Mouse (Mus musculus) limb, embryonic 11.5 days (tissue): Measurements from ENCODE around the gene Dmrt1. TPM values are rescaled to one million over a fixed set of nuclear protein-coding genes. Genes with fewer than 3 reads are reported as not detected.

Experiments
- ATAC-seq: fragments of 200-750 bp; cut with Nextera tagmentation; 2 replicates; pipeline ENCODE4 v1.8.0; 2017; ENCODE audit warnings: low read depth; ENCODE audit not compliant: insufficient number of reproducible peaks, low FRiP score, low TSS enrichment
- DNase-seq: peaks from one replicate; pipeline ENCODE4 v3.0.0-alpha.2; 2015; ENCODE audit warnings: low spot score
- H3K27ac ChIP-seq: fragments of 300-500 bp; sonication (generic); replicated peaks from 2 replicates; pipeline ENCODE4 v1.5.1; 2014; ENCODE audit warnings: low read depth, mild to moderate bottlenecking, low read length
- H3K27me3 ChIP-seq: fragments of 300-500 bp; sonication (generic); 2 replicates; pipeline ENCODE4 v1.6.1; 2014; ENCODE audit warnings: mild to moderate bottlenecking, low read length, mixed read lengths; ENCODE audit not compliant: control insufficient read depth, insufficient read depth
- H3K36me3 ChIP-seq: fragments of 300-500 bp; sonication (generic); 2 replicates; pipeline ENCODE4 v1.6.1; 2014; ENCODE audit warnings: mild to moderate bottlenecking, low read length, moderate library complexity, mixed read lengths; ENCODE audit not compliant: control insufficient read depth, insufficient read depth
- H3K4me1 ChIP-seq: fragments of 300-500 bp; sonication (generic); 2 replicates; pipeline ENCODE4 v1.6.1; 2014; ENCODE audit warnings: low read length, mixed read lengths; ENCODE audit not compliant: control insufficient read depth, insufficient read depth
- H3K4me2 ChIP-seq: fragments of 300-500 bp; sonication (generic); 2 replicates; pipeline ENCODE4 v1.6.1; 2014; ENCODE audit warnings: low read depth, mild to moderate bottlenecking, moderate library complexity; ENCODE audit not compliant: severe bottlenecking
- H3K4me3 ChIP-seq: fragments of 300-500 bp; sonication (generic); 2 replicates; pipeline ENCODE4 v1.5.1; 2014; ENCODE audit warnings: low read depth, low read length
- H3K9ac ChIP-seq: fragments of 300-500 bp; sonication (generic); 2 replicates; pipeline ENCODE4 v1.6.1; 2014; ENCODE audit warnings: mild to moderate bottlenecking, low read length
- H3K9me3 ChIP-seq: fragments of 300-500 bp; sonication (generic); 2 replicates; pipeline ENCODE4 v1.6.1; 2016; ENCODE audit warnings: low read length; ENCODE audit not compliant: control insufficient read depth
- WGBS: fragments of 180-500 bp; shearing (Covaris S2); extraction: QIAGEN DNeasy Blood & Tissue Kit; methylation state at CpG from one replicate; pipeline ENCODE4 v1.1.7; 2014; 5-methylcytosine and 5-hydroxymethylcytosine counted together
- polyA plus RNA-seq: library from polyadenylated mRNA; unstranded; fragments of >200 nt; fragmentation: Nextera tagmentation; extraction: Ambion mirVana; gene quantifications from 2 replicates; pipeline ENCODE4 v1.2.1, GENCODE M21; 2014

Dmrt1 gene
- polyA plus RNA-seq, 1 experiment from 2014 or later: 0.23 TPM

GRCm38 (mm10) chr19:25610015-25610410 is 104.6 kb downstream of the Dmrt1 start, which contains the start of gene Dmrt3:
Gene Dmrt3 (plus strand): TSS chr19:25610301.
- ATAC-seq (no peak), DNase-seq (peak; percentile 71)
- H3K27me3 ChIP-seq: peaks cover 79% of the 10 kb centered on the region
- peak within 1 kb of the TSS; percentile 73 for H3K4me2 ChIP-seq
- whole genome bisulfite sequencing: under 1% methylated on average over 28 of the region's 29 CpGs
- peak within 1 kb of the TSS; percentile 24; the same call in 1 of the 2 replicates for H3K9ac ChIP-seq
- no peaks in the 10 kb centered on the region for H3K36me3 ChIP-seq
- H3K27ac ChIP-seq: no peak within 1 kb of the TSS
- peaks cover 27% of the 10 kb centered on the region for H3K4me1 ChIP-seq
- no peaks in the 10 kb centered on the region for H3K9me3 ChIP-seq
- peak within 1 kb of the TSS; percentile 36 for H3K4me3 ChIP-seq

DNA sequence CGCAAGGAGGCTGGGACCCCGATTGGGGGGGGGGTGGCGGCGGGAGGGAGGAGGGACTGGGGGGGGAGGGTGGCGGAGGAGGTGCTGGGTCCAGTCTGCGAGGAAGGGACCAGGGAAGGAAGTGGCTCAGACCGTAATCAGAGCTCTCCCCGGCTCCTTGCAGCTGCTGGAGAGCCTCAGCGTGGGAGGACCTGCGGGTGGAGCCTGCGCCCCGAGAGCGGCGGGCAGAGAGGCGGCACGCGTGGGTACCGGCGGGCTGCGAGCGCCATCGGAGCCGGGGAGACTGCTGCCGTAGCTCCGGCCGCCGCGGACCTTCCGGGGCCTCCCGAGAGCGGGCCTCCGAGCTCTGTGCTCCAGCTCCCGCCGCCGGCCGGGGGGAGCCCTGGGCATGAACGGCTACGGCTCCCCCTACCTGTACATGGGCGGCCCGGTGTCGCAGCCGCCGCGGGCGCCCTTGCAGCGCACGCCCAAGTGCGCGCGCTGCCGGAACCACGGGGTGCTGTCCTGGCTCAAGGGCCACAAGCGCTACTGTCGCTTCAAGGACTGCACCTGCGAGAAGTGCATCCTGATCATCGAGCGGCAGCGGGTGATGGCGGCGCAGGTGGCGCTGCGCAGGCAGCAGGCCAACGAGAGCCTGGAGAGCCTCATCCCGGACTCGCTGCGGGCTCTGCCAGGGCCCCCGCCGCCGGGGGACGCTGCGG is 105.1 kb downstream of the Dmrt1 start:
- Histone ChIP-seq H3K9ac (peak overlapping the region; percentile 24; the same call in 1 of the 2 replicates), H3K4me2 (peak overlapping the region; percentile 73), H3K9me3 (no peaks in the 10 kb centered on the region), H3K27ac (no peak overlapping the region), H3K4me1 (peaks cover 26% of the 10 kb centered on the region), H3K27me3 (peaks cover 74% of the 10 kb centered on the region), H3K36me3 (no peaks in the 10 kb centered on the region), H3K4me3 (peak overlapping the region; percentile 36)
- DNase-seq (peak; percentile 65), ATAC-seq (peak; percentile 69; the same call in 1 of the 2 replicates)
- WGBS: 0% methylated on average over 66 of the region's 71 CpGs

- Histone ChIP-seq H3K36me3 (no peaks in the 10 kb centered on the region), H3K9me3 (no peaks in the 10 kb centered on the region), H3K4me2 (peak overlapping the region; percentile 73), H3K9ac (no peak overlapping the region), H3K27me3 (peaks cover 69% of the 10 kb centered on the region), H3K27ac (no peak overlapping the region), H3K4me1 (peaks cover 25% of the 10 kb centered on the region), H3K4me3 (peak overlapping the region; percentile 36)
- ATAC-seq: no peak
- under 1% methylated on average over 42 of the region's 42 CpGs for WGBS
- peak; percentile 60 for DNase-seq
Measured at GRCm38 (mm10) chr19:25611116-25611515, 105.7 kb downstream of the Dmrt1 start.

GRCm38 (mm10) chr19:25611876-25612805 is 106.7 kb downstream of the Dmrt1 start:
- H3K36me3 ChIP-seq: no peaks in the 10 kb centered on the region
- no peak overlapping the region for H3K4me2 ChIP-seq
- ATAC-seq (no peak), DNase-seq (peak; percentile 52)
- H3K4me3 ChIP-seq: no peak overlapping the region
- no peak overlapping the region for H3K9ac ChIP-seq
- peaks cover 61% of the 10 kb centered on the region for H3K27me3 ChIP-seq
- no peaks in the 10 kb centered on the region for H3K9me3 ChIP-seq
- no peak overlapping the region for H3K27ac ChIP-seq
- 1% methylated on average over 16 of the region's 16 CpGs for WGBS
- H3K4me1 ChIP-seq: peaks cover 18% of the 10 kb centered on the region

- no peak overlapping the region for H3K4me3 ChIP-seq
- no peak overlapping the region for H3K27ac ChIP-seq
- no peaks in the 10 kb centered on the region for H3K36me3 ChIP-seq
- 5% methylated on average over 6 of the region's 6 CpGs for WGBS
- H3K4me1 ChIP-seq: peaks cover 17% of the 10 kb centered on the region
- ATAC-seq (no peak), DNase-seq (peak; percentile 40)
- H3K9me3 ChIP-seq: no peaks in the 10 kb centered on the region
- no peak overlapping the region for H3K9ac ChIP-seq
- H3K4me2 ChIP-seq: no peak overlapping the region
- peaks cover 54% of the 10 kb centered on the region for H3K27me3 ChIP-seq
Measured at GRCm38 (mm10) chr19:25612806-25613295, 107.4 kb downstream of the Dmrt1 start.

GRCm38 (mm10) chr19:25613476-25614300 is 108.3 kb downstream of the Dmrt1 start:
- DNase-seq (peak; percentile 72), ATAC-seq (no peak)
- Histone ChIP-seq H3K9ac (no peak overlapping the region), H3K4me1 (peaks cover 14% of the 10 kb centered on the region), H3K36me3 (no peaks in the 10 kb centered on the region), H3K27ac (no peak overlapping the region), H3K9me3 (no peaks in the 10 kb centered on the region), H3K4me2 (no peak overlapping the region), H3K4me3 (no peak overlapping the region), H3K27me3 (peaks cover 46% of the 10 kb centered on the region)
- WGBS: 6% methylated on average over 13 of the region's 13 CpGs

GRCm38 (mm10) chr19:25615889-25616288 is 110.5 kb downstream of the Dmrt1 start:
- H3K27ac ChIP-seq: no peak overlapping the region
- no peak overlapping the region for H3K4me3 ChIP-seq
- H3K4me2 ChIP-seq: no peak overlapping the region
- no peaks in the 10 kb centered on the region for H3K36me3 ChIP-seq
- DNase-seq (no peak), ATAC-seq (no peak)
- WGBS: 12% methylated on average over 6 of the region's 6 CpGs
- peaks cover 37% of the 10 kb centered on the region for H3K27me3 ChIP-seq
- H3K9me3 ChIP-seq: no peaks in the 10 kb centered on the region
- H3K4me1 ChIP-seq: peaks cover 6% of the 10 kb centered on the region; the same call in 1 of the 2 replicates
- H3K9ac ChIP-seq: no peak overlapping the region
